Mouse (Mus musculus): Measurements from ENCODE around the gene Cdhr5. TPM values are rescaled to one million over a fixed set of nuclear protein-coding genes. Genes with fewer than 3 reads are reported as not detected.

Gene Cdhr5
- polyA plus RNA-seq, 1 experiment from 2014 or later = 167 TPM

DNA sequence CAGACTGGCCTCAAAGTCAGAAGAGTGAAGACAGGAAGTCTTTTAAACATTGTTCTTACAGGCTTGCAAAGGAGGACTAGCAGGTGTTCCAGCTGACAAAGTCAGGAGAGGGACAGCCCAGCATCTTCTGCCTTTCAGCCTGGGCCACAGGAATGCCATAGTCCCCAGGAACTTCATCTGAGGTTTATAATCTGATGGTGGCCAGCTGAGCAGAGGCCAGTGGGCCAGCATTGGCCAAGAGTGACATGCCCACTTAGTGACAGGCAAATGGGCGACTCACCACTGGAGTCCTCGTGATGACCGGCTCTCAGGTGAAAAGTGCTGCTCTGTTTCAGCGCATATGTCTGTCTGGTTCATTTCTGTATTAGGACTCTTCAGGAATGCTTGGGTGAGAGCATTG is 46.0 kb downstream of the Cdhr5 start:
- WGBS = 87% methylated on average over 4 of the region's 4 CpGs
- H3K4me3 ChIP-seq (ENCODE audit: low read length) = no peak overlapping the region
- no peak overlapping the region for H3K27ac ChIP-seq (ENCODE audit: low read length)
- H3K4me1 ChIP-seq (ENCODE audit: control insufficient read depth, insufficient read depth, low read length) = peaks cover 8% of the 10 kb centered on the region
- H3K4me2 ChIP-seq (ENCODE audit: low read depth, low read length) = no peak overlapping the region
- no peaks in the 10 kb centered on the region for H3K27me3 ChIP-seq (replicated peaks; ENCODE audit: control insufficient read depth, insufficient read depth, low read length)
- no peak overlapping the region for H3K9ac ChIP-seq (ENCODE audit: low read depth, low read length)
- peaks cover 15% of the 10 kb centered on the region for H3K36me3 ChIP-seq (ENCODE audit: control insufficient read depth, insufficient read depth, low read length)
- ATAC-seq = no peak
- H3K9me3 ChIP-seq (ENCODE audit: control insufficient read depth, low read length) = no peaks in the 10 kb centered on the region

DNA sequence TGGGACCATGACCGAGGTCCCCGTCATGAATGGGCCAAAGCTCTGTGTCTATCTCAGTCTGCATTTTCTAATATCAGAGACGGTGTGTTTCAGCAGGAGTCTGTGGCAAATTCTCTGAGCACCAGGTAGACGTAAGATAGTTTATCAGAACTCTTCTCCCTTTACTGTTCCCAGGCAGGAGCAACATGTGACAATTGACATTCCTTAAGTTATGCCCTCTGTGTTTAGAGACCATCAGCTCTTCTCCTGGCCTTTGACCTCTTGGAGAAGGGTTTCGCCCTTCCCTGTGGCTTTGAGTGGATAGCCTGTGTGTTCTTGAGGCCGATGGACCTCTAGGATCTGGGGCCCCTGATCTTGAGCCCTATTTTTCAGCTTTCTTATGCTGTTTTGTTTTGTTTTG is 46.9 kb downstream of the Cdhr5 start:
- Histone ChIP-seq H3K9me3 (ENCODE audit: control insufficient read depth, low read length) (no peaks in the 10 kb centered on the region), H3K4me1 (ENCODE audit: control insufficient read depth, insufficient read depth, low read length) (peaks cover 8% of the 10 kb centered on the region), H3K4me2 (ENCODE audit: low read depth, low read length) (peak overlapping the region; percentile 79), H3K4me3 (ENCODE audit: low read length) (peak overlapping the region; percentile 82), H3K9ac (ENCODE audit: low read depth, low read length) (peak overlapping the region; percentile 98), H3K27me3 (replicated peaks; ENCODE audit: control insufficient read depth, insufficient read depth, low read length) (no peaks in the 10 kb centered on the region), H3K36me3 (ENCODE audit: control insufficient read depth, insufficient read depth, low read length) (peaks cover 12% of the 10 kb centered on the region), H3K27ac (ENCODE audit: low read length) (no peak overlapping the region)
- ATAC-seq = no peak
- 44% methylated on average over 6 of the region's 6 CpGs for WGBS

DNA sequence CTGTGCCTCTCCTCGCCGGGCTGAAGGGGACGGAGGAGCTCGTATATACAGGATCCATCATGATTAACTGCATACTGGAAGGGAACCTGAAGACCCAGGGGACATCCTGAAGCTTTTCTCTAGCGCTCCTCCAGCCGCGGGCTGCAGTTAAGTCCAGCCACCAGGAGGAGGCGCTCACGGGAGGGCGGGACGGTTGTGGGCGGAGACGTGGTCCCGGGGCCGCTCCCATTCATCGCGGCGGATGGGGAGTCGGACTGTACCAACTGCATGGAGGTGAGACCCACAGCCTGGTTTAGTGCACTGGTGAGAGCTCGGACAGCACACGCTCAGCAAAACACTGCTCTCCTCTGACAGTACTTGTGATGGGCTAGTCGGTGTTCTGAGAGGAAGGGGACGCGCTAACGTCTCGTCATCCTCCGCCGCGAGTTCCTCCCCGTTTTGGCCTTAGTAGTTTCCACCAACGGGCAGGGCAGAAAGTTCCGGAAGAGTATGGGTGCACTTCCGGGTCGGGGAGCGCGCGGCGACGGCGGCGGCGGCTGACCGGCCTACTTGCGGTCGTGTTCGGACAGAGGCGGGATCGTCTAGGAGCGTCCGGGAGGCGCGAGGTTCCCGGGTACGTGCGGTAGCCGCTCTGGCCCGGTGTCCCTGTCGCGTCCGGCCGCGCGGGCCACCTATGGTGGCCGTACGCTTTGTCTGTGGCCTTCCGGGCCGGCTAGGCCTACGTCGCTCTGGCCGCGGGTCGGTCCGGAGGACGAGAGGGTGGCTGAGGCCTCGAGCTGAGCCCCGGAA is 48.1 kb downstream of the Cdhr5 start, which contains the start of gene Phrf1:
Gene Phrf1 (plus strand): TSS at position 506 of the 789 bp plus-strand sequence.
- Histone ChIP-seq H3K27ac (ENCODE audit: low read length) (peak within 1 kb of the TSS; percentile 92), H3K4me2 (ENCODE audit: low read depth, low read length) (peak within 1 kb of the TSS; percentile 79), H3K4me1 (ENCODE audit: control insufficient read depth, insufficient read depth, low read length) (peaks cover 8% of the 10 kb centered on the region), H3K27me3 (replicated peaks; ENCODE audit: control insufficient read depth, insufficient read depth, low read length) (no peaks in the 10 kb centered on the region), H3K9me3 (ENCODE audit: control insufficient read depth, low read length) (no peaks in the 10 kb centered on the region), H3K36me3 (ENCODE audit: control insufficient read depth, insufficient read depth, low read length) (peaks cover 7% of the 10 kb centered on the region; the same call in 1 of the 2 replicates), H3K9ac (ENCODE audit: low read depth, low read length) (peak within 1 kb of the TSS; percentile 98), H3K4me3 (ENCODE audit: low read length) (peak within 1 kb of the TSS; percentile 82)
- under 1% methylated on average over 76 of the region's 76 CpGs for WGBS
- peak; percentile 94 for ATAC-seq

DNA sequence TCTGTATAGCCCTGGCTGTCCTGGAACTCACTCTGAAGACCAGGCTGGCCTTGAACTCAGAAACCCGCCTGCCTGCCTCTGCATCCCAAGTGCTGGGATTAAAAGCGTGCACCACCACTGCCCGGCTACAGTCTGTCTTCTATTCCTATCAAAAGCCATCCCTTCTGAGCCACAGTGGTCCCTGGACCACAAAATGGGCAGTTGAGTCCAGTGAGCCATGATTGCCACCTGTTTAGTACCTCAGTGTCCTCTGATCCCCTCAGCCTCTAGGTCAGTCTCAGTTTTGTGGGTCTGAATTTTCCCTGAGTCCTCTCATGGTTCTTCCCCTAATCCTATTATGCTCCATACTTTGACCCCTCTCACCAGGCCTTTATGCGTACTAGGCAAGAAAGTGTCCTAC is 48.8 kb downstream of the Cdhr5 start:
- Histone ChIP-seq H3K9ac (ENCODE audit: low read depth, low read length) (0 out of 2 replicates have a peak overlapping the region, but pooled peaks have one; percentile 15), H3K27ac (ENCODE audit: low read length) (no peak overlapping the region), H3K4me2 (ENCODE audit: low read depth, low read length) (no peak overlapping the region), H3K36me3 (ENCODE audit: control insufficient read depth, insufficient read depth, low read length) (peaks cover 4% of the 10 kb centered on the region; the same call in 1 of the 2 replicates), H3K4me1 (ENCODE audit: control insufficient read depth, insufficient read depth, low read length) (peaks cover 11% of the 10 kb centered on the region), H3K9me3 (ENCODE audit: control insufficient read depth, low read length) (no peaks in the 10 kb centered on the region), H3K4me3 (ENCODE audit: low read length) (no peak overlapping the region), H3K27me3 (replicated peaks; ENCODE audit: control insufficient read depth, insufficient read depth, low read length) (no peaks in the 10 kb centered on the region)
- WGBS = 79% methylated on average over 4 of the region's 4 CpGs
- ATAC-seq = peak; percentile 16; the same call in 1 of the 2 replicates

DNA sequence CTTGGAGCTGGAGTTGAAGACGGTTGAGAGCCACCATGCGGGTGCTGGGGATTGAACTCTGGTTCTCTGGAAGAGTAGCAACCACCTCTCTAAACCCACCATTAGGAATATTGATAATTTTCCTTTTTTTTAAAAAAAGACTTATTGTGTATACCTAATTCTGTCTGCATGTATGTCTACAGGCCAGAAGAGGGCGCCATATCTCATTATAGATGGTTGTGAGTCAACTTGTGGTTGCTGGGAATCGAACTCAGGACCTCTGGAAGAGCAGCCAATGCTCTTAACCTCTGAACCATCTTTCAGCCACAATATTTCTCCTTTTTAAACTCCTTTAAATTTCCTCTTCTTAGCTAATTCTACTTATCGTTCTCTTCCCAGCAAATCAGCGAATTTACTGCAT is 50.1 kb downstream of the Cdhr5 start:
- Histone ChIP-seq H3K36me3 (ENCODE audit: control insufficient read depth, insufficient read depth, low read length) (no peaks in the 10 kb centered on the region), H3K27ac (ENCODE audit: low read length) (no peak overlapping the region), H3K4me1 (ENCODE audit: control insufficient read depth, insufficient read depth, low read length) (peaks cover 19% of the 10 kb centered on the region), H3K27me3 (replicated peaks; ENCODE audit: control insufficient read depth, insufficient read depth, low read length) (no peaks in the 10 kb centered on the region), H3K4me2 (ENCODE audit: low read depth, low read length) (no peak overlapping the region), H3K4me3 (ENCODE audit: low read length) (no peak overlapping the region), H3K9me3 (ENCODE audit: control insufficient read depth, low read length) (no peaks in the 10 kb centered on the region), H3K9ac (ENCODE audit: low read depth, low read length) (no peak overlapping the region)
- WGBS = 78% methylated on average over 6 of the region's 6 CpGs
- ATAC-seq = no peak

DNA sequence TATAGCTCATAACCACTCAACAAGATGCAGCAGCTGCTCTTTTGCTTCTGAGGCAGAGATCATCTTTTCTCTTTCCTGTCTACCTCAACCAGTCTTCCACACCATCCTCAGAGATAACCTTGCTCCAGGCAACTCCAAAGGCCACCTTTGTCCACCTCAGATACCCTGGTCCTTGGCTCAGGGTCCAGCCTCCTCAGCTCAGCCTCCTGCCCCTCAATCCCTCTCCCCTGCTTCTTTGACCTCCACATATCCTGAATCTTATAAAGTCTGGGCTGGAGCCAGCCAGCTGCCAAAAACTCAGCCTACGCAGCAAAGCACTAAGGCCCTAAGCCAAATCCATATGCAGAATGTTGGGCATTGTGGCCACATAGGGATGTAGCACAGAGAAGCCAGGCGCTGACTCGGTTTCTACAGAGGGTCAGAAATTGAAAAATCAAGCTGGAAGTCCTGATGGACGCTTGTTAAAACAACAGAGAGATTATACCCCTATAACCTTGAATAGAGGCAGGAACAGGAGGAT is 53.8 kb downstream of the Cdhr5 start:
- H3K27me3 ChIP-seq (replicated peaks; ENCODE audit: control insufficient read depth, insufficient read depth, low read length) = no peaks in the 10 kb centered on the region
- peaks cover 37% of the 10 kb centered on the region for H3K4me1 ChIP-seq (ENCODE audit: control insufficient read depth, insufficient read depth, low read length)
- H3K9me3 ChIP-seq (ENCODE audit: control insufficient read depth, low read length) = no peaks in the 10 kb centered on the region
- H3K4me2 ChIP-seq (ENCODE audit: low read depth, low read length) = no peak overlapping the region
- peaks cover 4% of the 10 kb centered on the region; the same call in 1 of the 2 replicates for H3K36me3 ChIP-seq (ENCODE audit: control insufficient read depth, insufficient read depth, low read length)
- H3K9ac ChIP-seq (ENCODE audit: low read depth, low read length) = peak overlapping the region; percentile 54
- ATAC-seq = no peak
- WGBS = 80% methylated on average over 4 of the region's 4 CpGs
- H3K27ac ChIP-seq (ENCODE audit: low read length) = peak overlapping the region; percentile 93
- no peak overlapping the region for H3K4me3 ChIP-seq (ENCODE audit: low read length)

DNA sequence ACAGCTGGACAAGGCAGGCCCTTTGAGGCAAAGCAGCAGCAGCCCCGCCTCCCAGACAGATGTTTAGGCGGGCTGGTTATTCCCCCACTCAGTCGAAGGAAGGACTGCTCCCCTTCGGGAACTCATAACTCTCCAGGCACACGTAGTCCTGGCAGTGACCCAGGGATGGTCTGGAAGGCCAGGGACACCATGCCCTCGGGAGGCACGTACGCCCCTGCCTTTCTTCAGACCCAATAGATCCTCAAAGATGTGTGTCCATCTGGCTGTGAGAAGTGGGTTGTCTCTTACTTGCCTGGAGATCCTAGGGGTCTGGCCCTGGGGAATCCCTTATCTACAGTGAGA is 54.5 kb downstream of the Cdhr5 start:
- WGBS = 8% methylated on average over 8 of the region's 8 CpGs
- H3K27ac ChIP-seq (ENCODE audit: low read length) = peak overlapping the region; percentile 93
- ATAC-seq = no peak
- H3K9ac ChIP-seq (ENCODE audit: low read depth, low read length) = peak overlapping the region; percentile 54
- peak overlapping the region; percentile 31 for H3K4me3 ChIP-seq (ENCODE audit: low read length)
- H3K27me3 ChIP-seq (replicated peaks; ENCODE audit: control insufficient read depth, insufficient read depth, low read length) = no peaks in the 10 kb centered on the region
- no peaks in the 10 kb centered on the region for H3K9me3 ChIP-seq (ENCODE audit: control insufficient read depth, low read length)
- H3K36me3 ChIP-seq (ENCODE audit: control insufficient read depth, insufficient read depth, low read length) = peaks cover 4% of the 10 kb centered on the region; the same call in 1 of the 2 replicates
- peak overlapping the region; percentile 52 for H3K4me2 ChIP-seq (ENCODE audit: low read depth, low read length)
- peaks cover 43% of the 10 kb centered on the region for H3K4me1 ChIP-seq (ENCODE audit: control insufficient read depth, insufficient read depth, low read length)

DNA sequence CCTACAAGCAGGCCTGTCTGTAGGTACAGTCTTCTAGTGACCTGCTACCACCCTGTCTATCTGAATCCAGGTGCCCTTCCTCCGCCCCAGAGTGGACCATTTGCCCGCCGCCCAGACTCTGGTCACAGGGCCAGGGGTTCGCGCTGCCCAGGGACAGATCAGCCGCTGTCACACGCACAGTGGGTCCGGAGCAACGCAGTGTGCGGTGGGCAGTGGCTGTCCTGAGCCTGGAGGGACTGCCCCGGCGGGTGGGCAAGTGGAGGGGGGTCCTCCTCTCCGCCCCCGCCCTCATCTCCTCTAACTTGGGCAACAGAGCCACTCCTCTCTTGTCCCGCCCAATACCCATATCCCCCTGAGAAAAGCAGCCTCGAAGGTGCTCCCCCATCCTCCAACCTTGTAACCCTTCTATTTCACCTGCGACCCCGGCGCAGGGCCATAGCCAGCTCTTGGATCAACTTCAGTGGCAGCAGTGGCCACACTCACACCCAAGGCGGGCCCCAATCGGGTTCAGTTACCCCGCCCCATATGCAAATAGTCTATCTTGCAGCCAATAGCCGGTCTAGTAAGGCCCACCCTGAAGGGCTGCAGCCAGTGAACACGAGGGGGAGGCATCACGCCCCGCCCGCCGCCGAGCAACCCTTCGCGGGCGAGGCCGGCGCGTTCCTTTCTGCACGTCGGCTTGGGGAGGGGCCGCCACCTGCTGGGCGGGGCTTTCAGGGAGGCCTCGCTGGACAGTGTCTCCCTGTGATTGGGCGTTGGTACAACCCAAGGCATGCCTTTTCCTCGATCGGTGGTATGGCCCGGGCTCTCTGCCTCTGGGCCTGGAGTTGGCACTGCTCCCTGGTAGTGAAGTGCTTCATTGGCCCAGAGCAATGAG is 55.1 kb downstream of the Cdhr5 start:
- H3K4me3 ChIP-seq (ENCODE audit: low read length) = peak overlapping the region; percentile 71
- no peaks in the 10 kb centered on the region for H3K9me3 ChIP-seq (ENCODE audit: control insufficient read depth, low read length)
- H3K4me1 ChIP-seq (ENCODE audit: control insufficient read depth, insufficient read depth, low read length) = peaks cover 49% of the 10 kb centered on the region
- H3K9ac ChIP-seq (ENCODE audit: low read depth, low read length) = peak overlapping the region; percentile 87
- H3K27me3 ChIP-seq (replicated peaks; ENCODE audit: control insufficient read depth, insufficient read depth, low read length) = no peaks in the 10 kb centered on the region
- H3K36me3 ChIP-seq (ENCODE audit: control insufficient read depth, insufficient read depth, low read length) = peaks cover 4% of the 10 kb centered on the region; the same call in 1 of the 2 replicates
- peak overlapping the region; percentile 93 for H3K27ac ChIP-seq (ENCODE audit: low read length)
- H3K4me2 ChIP-seq (ENCODE audit: low read depth, low read length) = peak overlapping the region; percentile 87
- WGBS = 3% methylated on average over 43 of the region's 44 CpGs
- ATAC-seq = peak; percentile 96

DNA sequence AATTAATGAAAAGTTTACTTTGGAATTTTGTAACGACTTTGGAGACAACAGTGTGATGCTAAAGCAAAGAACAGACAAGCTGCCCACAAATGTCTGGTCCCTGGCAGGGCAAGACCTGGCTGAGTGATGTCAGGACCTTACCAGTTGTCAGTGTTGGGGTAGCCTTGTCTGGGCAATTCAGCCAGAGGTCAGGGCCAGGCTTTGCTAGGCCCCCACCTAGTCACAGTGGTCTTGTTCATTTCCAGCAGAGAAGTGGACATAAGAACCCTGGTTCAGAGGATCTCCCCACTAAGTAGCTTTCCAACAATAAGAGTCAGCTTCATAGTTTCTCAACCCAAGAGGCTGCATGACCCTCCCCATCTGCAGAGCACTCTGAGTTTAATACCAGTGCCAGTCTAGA is 56.2 kb downstream of the Cdhr5 start:
- peaks cover 4% of the 10 kb centered on the region; the same call in 1 of the 2 replicates for H3K36me3 ChIP-seq (ENCODE audit: control insufficient read depth, insufficient read depth, low read length)
- no peaks in the 10 kb centered on the region for H3K27me3 ChIP-seq (replicated peaks; ENCODE audit: control insufficient read depth, insufficient read depth, low read length)
- peak overlapping the region; percentile 85; the same call in 1 of the 2 replicates for H3K27ac ChIP-seq (ENCODE audit: low read length)
- H3K4me3 ChIP-seq (ENCODE audit: low read length) = peak overlapping the region; percentile 71
- peaks cover 50% of the 10 kb centered on the region for H3K4me1 ChIP-seq (ENCODE audit: control insufficient read depth, insufficient read depth, low read length)
- no peaks in the 10 kb centered on the region for H3K9me3 ChIP-seq (ENCODE audit: control insufficient read depth, low read length)
- peak overlapping the region; percentile 87 for H3K9ac ChIP-seq (ENCODE audit: low read depth, low read length)
- WGBS = 68% methylated on average over 1 of the region's 1 CpGs
- no peak for ATAC-seq
- peak overlapping the region; percentile 87 for H3K4me2 ChIP-seq (ENCODE audit: low read depth, low read length)

Measured in intestine, embryonic 16.5 days (tissue).